Mouse (Mus musculus): ENCODE results near the gene Dpp8. TPM values are rescaled to one million over a fixed set of nuclear protein-coding genes. Genes with fewer than 3 reads are reported as not detected.

Gene Dpp8
- total RNA-seq, 1 experiment: 17.9 TPM

DNA sequence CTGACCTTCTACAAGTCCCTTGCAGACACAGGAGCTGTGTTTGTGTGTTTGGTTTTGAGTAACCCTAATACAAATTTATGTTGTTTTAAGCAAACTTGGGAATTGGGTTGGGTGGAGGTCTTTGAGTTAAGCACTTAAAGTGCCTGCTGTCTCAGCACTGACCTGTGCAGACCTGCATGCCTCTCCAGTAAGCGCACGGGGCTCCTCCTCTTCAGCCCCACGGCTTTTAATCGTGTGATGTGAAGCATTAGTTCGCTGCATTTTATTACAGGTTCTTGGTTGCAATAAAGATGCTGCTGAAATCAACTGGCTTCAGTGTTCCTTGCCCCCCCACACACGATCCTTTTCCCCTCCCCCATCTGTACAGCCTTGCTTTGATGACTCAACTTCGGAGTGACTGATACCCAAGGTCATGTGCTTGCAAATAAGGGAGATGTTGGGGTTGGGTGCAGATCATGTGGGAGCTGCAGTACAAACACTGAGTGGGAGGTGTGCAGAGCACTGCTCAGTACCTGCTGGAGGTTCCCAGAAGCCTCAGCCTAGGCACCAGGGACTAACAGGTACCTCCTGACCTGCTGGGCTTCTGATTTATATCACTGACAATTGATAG is 52.1 kb downstream of the Dpp8 start:
- TF ChIP-seq CHD2 (IDR thresholded peaks at IDR 0.05; ENCODE audit: low read depth, low read length) (no peak), ZNF384 (IDR thresholded peaks at IDR 0.05; ENCODE audit: low read depth, low read length) (no peak), ZC3H11A (IDR thresholded peaks at IDR 0.05; ENCODE audit: borderline replicate concordance, low read depth, low read length) (no peak), HCFC1 (IDR thresholded peaks at IDR 0.05; ENCODE audit: borderline replicate concordance, insufficient read depth, low read length) (no peak), MAFK (IDR thresholded peaks at IDR 0.05; ENCODE audit: insufficient read depth, low read depth, low read length) (no peak)
- peaks cover 1% of the 10 kb centered on the region for H3K36me3 ChIP-seq (ENCODE audit: control insufficient read depth, insufficient read depth, low read length, poor library complexity, severe bottlenecking)
- no peak overlapping the region for H3K27ac ChIP-seq (ENCODE audit: insufficient read depth, low read depth, low read length, poor library complexity, severe bottlenecking)
- H3K4me1 ChIP-seq (ENCODE audit: control insufficient read depth in 2 of 2, insufficient read depth in 2 of 2, low read length in 2 of 2, poor library complexity in 1 of 2): peaks cover 0 to 12% of the 10 kb centered on the region in 2 experiments; a peak in 2 of 4 replicates
- no peak for DNase-seq (ENCODE audit: low read depth, low spot score)
- H3K4me3 ChIP-seq (ENCODE audit: insufficient read depth in 1 of 2, low read depth in 1 of 2, low read length in 2 of 2, poor library complexity in 1 of 2, severe bottlenecking in 1 of 2): no peak overlapping the region
- H3K9me3 ChIP-seq (ENCODE audit: control insufficient read depth, insufficient read depth, low read depth, low read length): no peaks in the 10 kb centered on the region
- in situ Hi-C loops (cut with MboI; ENCODE audit: low sequenced_read_pairs in 2 of 2, unreplicated experiment in 2 of 2): no loop called here
- H3K9ac ChIP-seq (ENCODE audit: insufficient read depth, low read depth, low read length, poor library complexity, severe bottlenecking): no peak overlapping the region

GRCm38 (mm10) chr9:65085270-65085669 is 53.1 kb downstream of the Dpp8 start:
- no peaks in the 10 kb centered on the region for H3K36me3 ChIP-seq (ENCODE audit: control insufficient read depth, insufficient read depth, low read length, poor library complexity, severe bottlenecking)
- no peak overlapping the region for H3K9ac ChIP-seq (ENCODE audit: insufficient read depth, low read depth, low read length, poor library complexity, severe bottlenecking)
- no peak overlapping the region for H3K27ac ChIP-seq (ENCODE audit: insufficient read depth, low read depth, low read length, poor library complexity, severe bottlenecking)
- H3K4me1 ChIP-seq (ENCODE audit: control insufficient read depth in 2 of 2, insufficient read depth in 2 of 2, low read length in 2 of 2, poor library complexity in 1 of 2): peaks cover 0 to 12% of the 10 kb centered on the region in 2 experiments; a peak in 2 of 4 replicates
- H3K9me3 ChIP-seq (ENCODE audit: control insufficient read depth, insufficient read depth, low read depth, low read length): no peaks in the 10 kb centered on the region
- no peak overlapping the region for H3K4me3 ChIP-seq (ENCODE audit: insufficient read depth in 1 of 2, low read depth in 1 of 2, low read length in 2 of 2, poor library complexity in 1 of 2, severe bottlenecking in 1 of 2)
- in situ Hi-C loops (cut with MboI; ENCODE audit: low sequenced_read_pairs in 2 of 2, unreplicated experiment in 2 of 2): no loop called here
- no peak for DNase-seq (ENCODE audit: low read depth, low spot score)
- TF ChIP-seq CHD2 (IDR thresholded peaks at IDR 0.05; ENCODE audit: low read depth, low read length) (no peak), ZC3H11A (IDR thresholded peaks at IDR 0.05; ENCODE audit: borderline replicate concordance, low read depth, low read length) (no peak), MAFK (IDR thresholded peaks at IDR 0.05; ENCODE audit: insufficient read depth, low read depth, low read length) (no peak), HCFC1 (IDR thresholded peaks at IDR 0.05; ENCODE audit: borderline replicate concordance, insufficient read depth, low read length) (no peak)

GRCm38 (mm10) chr9:65086801-65087200 is 54.6 kb downstream of the Dpp8 start:
- no peaks in the 10 kb centered on the region for H3K36me3 ChIP-seq (ENCODE audit: control insufficient read depth, insufficient read depth, low read length, poor library complexity, severe bottlenecking)
- no peak for TF ChIP-seq MAFK (IDR thresholded peaks at IDR 0.05; ENCODE audit: insufficient read depth, low read depth, low read length)
- no peak for TF ChIP-seq CHD2 (IDR thresholded peaks at IDR 0.05; ENCODE audit: low read depth, low read length)
- TF ChIP-seq ZC3H11A (IDR thresholded peaks at IDR 0.05; ENCODE audit: borderline replicate concordance, low read depth, low read length): no peak
- TF ChIP-seq HCFC1 (IDR thresholded peaks at IDR 0.05; ENCODE audit: borderline replicate concordance, insufficient read depth, low read length): no peak
- TF ChIP-seq ZNF384 (IDR thresholded peaks at IDR 0.05; ENCODE audit: low read depth, low read length): no peak
- H3K9ac ChIP-seq (ENCODE audit: insufficient read depth, low read depth, low read length, poor library complexity, severe bottlenecking): no peak overlapping the region
- DNase-seq (ENCODE audit: low read depth, low spot score): no peak
- peaks cover 0 to 12% of the 10 kb centered on the region in 2 experiments; a peak in 2 of 4 replicates for H3K4me1 ChIP-seq (ENCODE audit: control insufficient read depth in 2 of 2, insufficient read depth in 2 of 2, low read length in 2 of 2, poor library complexity in 1 of 2)
- in situ Hi-C loops (cut with MboI; ENCODE audit: low sequenced_read_pairs in 2 of 2, unreplicated experiment in 2 of 2): no loop called here
- H3K4me3 ChIP-seq (ENCODE audit: insufficient read depth in 1 of 2, low read depth in 1 of 2, low read length in 2 of 2, poor library complexity in 1 of 2, severe bottlenecking in 1 of 2): no peak overlapping the region
- no peaks in the 10 kb centered on the region for H3K9me3 ChIP-seq (ENCODE audit: control insufficient read depth, insufficient read depth, low read depth, low read length)
- no peak overlapping the region for H3K27ac ChIP-seq (ENCODE audit: insufficient read depth, low read depth, low read length, poor library complexity, severe bottlenecking)

DNA sequence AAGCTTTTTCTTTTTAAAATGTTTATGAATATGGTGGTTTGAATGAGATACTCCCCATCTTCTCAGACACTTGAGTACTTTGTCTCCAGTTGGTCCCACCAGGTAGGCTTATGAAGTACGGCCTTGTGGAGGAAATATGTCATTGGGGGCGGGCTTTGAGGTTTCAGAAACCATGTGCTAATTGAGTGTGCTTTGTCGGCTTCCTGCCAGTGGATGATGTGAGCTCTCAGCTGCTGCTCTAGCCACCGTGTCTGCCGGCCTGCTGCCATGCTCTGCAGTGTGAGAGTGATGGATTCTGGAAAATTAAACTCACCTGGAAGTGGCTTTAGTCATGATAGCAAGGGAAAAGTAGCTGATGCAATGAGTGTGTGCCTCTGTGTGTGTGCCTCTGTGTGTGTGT is 55.3 kb downstream of the Dpp8 start:
- no peak overlapping the region for H3K4me3 ChIP-seq (ENCODE audit: insufficient read depth in 1 of 2, low read depth in 1 of 2, low read length in 2 of 2, poor library complexity in 1 of 2, severe bottlenecking in 1 of 2)
- H3K9me3 ChIP-seq (ENCODE audit: control insufficient read depth, insufficient read depth, low read depth, low read length): no peaks in the 10 kb centered on the region
- no peak overlapping the region for H3K27ac ChIP-seq (ENCODE audit: insufficient read depth, low read depth, low read length, poor library complexity, severe bottlenecking)
- H3K36me3 ChIP-seq (ENCODE audit: control insufficient read depth, insufficient read depth, low read length, poor library complexity, severe bottlenecking): no peaks in the 10 kb centered on the region
- peaks cover 0 to 12% of the 10 kb centered on the region in 2 experiments; a peak in 2 of 4 replicates for H3K4me1 ChIP-seq (ENCODE audit: control insufficient read depth in 2 of 2, insufficient read depth in 2 of 2, low read length in 2 of 2, poor library complexity in 1 of 2)
- TF ChIP-seq CHD2 (IDR thresholded peaks at IDR 0.05; ENCODE audit: low read depth, low read length): no peak
- no peak for TF ChIP-seq HCFC1 (IDR thresholded peaks at IDR 0.05; ENCODE audit: borderline replicate concordance, insufficient read depth, low read length)
- TF ChIP-seq ZC3H11A (IDR thresholded peaks at IDR 0.05; ENCODE audit: borderline replicate concordance, low read depth, low read length): no peak
- no peak for TF ChIP-seq MAFK (IDR thresholded peaks at IDR 0.05; ENCODE audit: insufficient read depth, low read depth, low read length)
- TF ChIP-seq ZNF384 (IDR thresholded peaks at IDR 0.05; ENCODE audit: low read depth, low read length): no peak
- no peak overlapping the region for H3K9ac ChIP-seq (ENCODE audit: insufficient read depth, low read depth, low read length, poor library complexity, severe bottlenecking)
- no peak for DNase-seq (ENCODE audit: low read depth, low spot score)
- in situ Hi-C loops (cut with MboI; ENCODE audit: low sequenced_read_pairs in 2 of 2, unreplicated experiment in 2 of 2): no loop called here
